Comparison of ENCODE assay signal across 8 mouse cellular contexts in the genomic region with DNA sequence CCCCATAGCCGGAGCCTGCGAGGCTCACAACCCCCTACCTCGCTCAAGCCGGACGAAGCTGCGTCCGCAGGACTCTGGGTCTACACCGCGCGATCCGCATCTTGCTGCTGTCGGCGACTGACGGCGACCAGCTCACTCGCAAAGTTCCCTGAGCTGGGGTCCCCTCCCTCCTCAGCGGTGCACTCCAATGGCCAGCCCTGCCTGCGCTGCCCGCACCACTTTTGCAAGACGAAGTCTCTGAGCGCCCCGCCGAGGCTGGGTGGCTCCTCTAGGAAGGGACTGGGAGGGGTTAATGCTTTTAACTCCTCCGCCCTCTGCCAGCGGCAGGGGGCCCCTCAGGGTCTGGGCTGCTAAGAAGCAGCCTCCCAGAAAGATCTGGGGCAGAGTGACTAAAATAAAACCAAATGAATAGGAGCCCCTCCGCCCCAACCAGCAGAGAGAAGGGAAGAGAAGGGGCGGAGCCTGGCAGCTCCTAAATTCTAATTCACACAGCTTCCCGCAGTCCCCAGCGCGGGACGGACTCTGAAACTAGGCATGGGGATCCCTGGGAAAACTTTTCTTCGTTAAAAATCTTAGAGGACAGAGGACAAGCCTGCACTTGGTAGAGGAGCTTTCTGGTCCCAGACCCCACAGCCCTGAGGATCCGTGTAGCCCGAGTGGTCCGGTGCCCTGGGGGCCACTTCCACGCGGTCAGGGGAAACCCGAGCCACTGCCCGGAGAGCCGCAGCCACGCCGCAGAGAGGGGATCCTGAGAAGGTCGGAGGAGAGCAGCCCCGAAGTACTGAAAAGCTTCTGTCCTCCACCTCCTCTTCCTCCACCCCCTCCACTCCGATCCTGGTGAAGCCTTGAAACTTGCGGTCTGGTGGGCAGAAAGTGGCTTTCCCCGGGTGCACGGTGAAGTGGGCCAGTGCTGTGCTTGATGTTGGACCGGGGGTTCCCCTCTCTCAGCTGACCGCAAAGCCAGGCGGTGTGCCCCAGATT. TPM values are rescaled to one million over a fixed set of nuclear protein-coding genes. Genes with fewer than 3 reads are reported as not detected.
DNase-seq lines count a peak whose midpoint lies in the region; ATAC-seq and TF ChIP-seq lines count a peak whose summit lies in the region.

S1pr1 (minus strand) TSS at position 402 of the 981 bp plus-strand sequence.

- intact Hi-C loops in heart, postnatal 14 days (cut with DNase I) = loop anchor here (2.0 kb wide), 1 partner anchor 172 kb away; the partner anchor contains the start of gene Dph5

- no peak for TF ChIP-seq CTCF in lung, adult 2 months (IDR thresholded peaks at IDR 0.05; ENCODE audit: insufficient read depth, low read length)

- H3K36me3 ChIP-seq in forebrain, embryonic 15.5 days = no peaks in the 10 kb centered on the region

- no peaks in the 10 kb centered on the region for H3K27me3 ChIP-seq in forebrain, embryonic 15.5 days

- under 1% methylated on average over 51 of the region's 51 CpGs for WGBS in forebrain, embryonic 15.5 days
- WGBS in large intestine, adult 2 months = 3% methylated on average over 51 of the region's 51 CpGs
- WGBS in lung, adult 2 months = 2% methylated on average over 51 of the region's 51 CpGs

- peak within 1 kb of the TSS; percentile 51 for H3K4me3 ChIP-seq in forebrain, embryonic 15.5 days
- peak within 1 kb of the TSS; percentile 81 for H3K4me3 ChIP-seq in lung, adult 2 months (replicated peaks; ENCODE audit: extremely low read depth, low read depth, low read length)

- ATAC-seq in forebrain, embryonic 15.5 days (replicated peaks) = peak; percentile 91
- ATAC-seq in neutrophil, adult 5-6 weeks (ENCODE audit: extremely low read depth, insufficient number of reproducible peaks, low FRiP score, poor library complexity, severe bottlenecking) = peak; percentile 51

- peak within 1 kb of the TSS; percentile 84 for H3K4me2 ChIP-seq in forebrain, embryonic 15.5 days (replicated peaks)

- H3K4me1 ChIP-seq in forebrain, embryonic 15.5 days = peaks cover 28% of the 10 kb centered on the region
- no peaks in the 10 kb centered on the region for H3K4me1 ChIP-seq in lung, adult 2 months (ENCODE audit: control insufficient read depth, insufficient read depth, low read length)

- no peaks in the 10 kb centered on the region for H3K9me3 ChIP-seq in forebrain, embryonic 15.5 days

- DNase-seq in ES-CJ7 (ENCODE audit: low read depth, low spot score) = peak; percentile 87
- peak; percentile 17 for DNase-seq in cerebellum, adult 11 months
- DNase-seq in heart, postnatal 14 days = peak; percentile 80 to 85
- no peak for DNase-seq in large intestine, adult 2 months (ENCODE audit: low read depth, low spot score)
- peak; percentile 72 for DNase-seq in lung, adult 2 months
- DNase-seq in thymus, postnatal 0 days (ENCODE audit: low spot score) = peak; percentile 72

- peak within 1 kb of the TSS; percentile 73 for H3K27ac ChIP-seq in forebrain, embryonic 15.5 days (replicated peaks)

- peak within 1 kb of the TSS; percentile 49 for H3K9ac ChIP-seq in forebrain, embryonic 15.5 days (replicated peaks)

- peak; percentile 92 for TF ChIP-seq POLR2A in lung, adult 2 months (IDR thresholded peaks at IDR 0.05; ENCODE audit: borderline replicate concordance, extremely low read depth, low read depth, low read length)

RNA-seq across cellular contexts. Expression of gene S1pr1, which starts in this region (rescaled TPM):
- 29.3 TPM in 2 replicates for polyA plus RNA-seq in forebrain, embryonic 15.5 days (2015; fragmentation: Nextera tagmentation; extraction: Ambion mirVana)
- 100 to 1,000 TPM in 1 of 2 experiments, 10 to 100 TPM in 1; 99.1 to 105 TPM for total RNA-seq in heart, postnatal 14 days (2021)
- polyA plus RNA-seq in large intestine, adult 2 months (2012; rRNA removed) = 11.9 and 13.9 TPM in 2 replicates
- 230 and 289 TPM in 2 replicates for polyA plus RNA-seq in lung, adult 2 months (2012; rRNA removed)
- 149 and 161 TPM in 2 replicates for total RNA-seq in neutrophil, adult 5-6 weeks (2017)
- polyA plus RNA-seq in thymus, postnatal 0 days (2015; fragmentation: Nextera tagmentation; extraction: Ambion mirVana) = 12.3 and 13.2 TPM in 2 replicates
